Mouse (Mus musculus): ENCODE measurements around the gene Fndc5. TPM values are rescaled to one million over a fixed set of nuclear protein-coding genes. Genes with fewer than 3 reads are reported as not detected.

Fndc5 gene
- polyA plus RNA-seq, 1 experiment from 2014 or later = 17.4 TPM

Other genes starting within 250 kb of the Fndc5 start
- 27.0 and 27.1 TPM in 2 replicates for gene Azin2, start 174.6 kb upstream of the Fndc5 start, polyA plus RNA-seq (2015; fragmentation: Nextera tagmentation; extraction: Ambion mirVana)
- 241 and 246 TPM in 2 replicates for gene Ak2, start 145.0 kb upstream of the Fndc5 start, polyA plus RNA-seq (2015; fragmentation: Nextera tagmentation; extraction: Ambion mirVana)
- 9.6 and 11.5 TPM in 2 replicates for gene Rnf19b, start 78.7 kb upstream of the Fndc5 start, polyA plus RNA-seq (2015; fragmentation: Nextera tagmentation; extraction: Ambion mirVana)
- 27.5 and 32.3 TPM in 2 replicates for gene Tmem54, start 31.5 kb upstream of the Fndc5 start, polyA plus RNA-seq (2015; fragmentation: Nextera tagmentation; extraction: Ambion mirVana)
- 1.4 and 1.5 TPM in 2 replicates for gene Hpca, start 15.0 kb upstream of the Fndc5 start, polyA plus RNA-seq (2015; fragmentation: Nextera tagmentation; extraction: Ambion mirVana)
- 16.5 and 18.8 TPM in 2 replicates for gene S100pbp, start 52.7 kb downstream of the Fndc5 start, polyA plus RNA-seq (2015; fragmentation: Nextera tagmentation; extraction: Ambion mirVana)
- gene Yars, start 52.8 kb downstream of the Fndc5 start, polyA plus RNA-seq (2015; fragmentation: Nextera tagmentation; extraction: Ambion mirVana) = 80.5 and 82.6 TPM in 2 replicates
- 9.6 and 11.6 TPM in 2 replicates for gene C77080, start 124.4 kb downstream of the Fndc5 start, polyA plus RNA-seq (2015; fragmentation: Nextera tagmentation; extraction: Ambion mirVana)
- 5.0 and 9.6 TPM in 2 replicates for gene Sync, start 150.6 kb downstream of the Fndc5 start, polyA plus RNA-seq (2015; fragmentation: Nextera tagmentation; extraction: Ambion mirVana)
- gene Rbbp4, start 198.4 kb downstream of the Fndc5 start, polyA plus RNA-seq (2015; fragmentation: Nextera tagmentation; extraction: Ambion mirVana) = 326 and 338 TPM in 2 replicates
- gene Zbtb8os, start 198.7 kb downstream of the Fndc5 start, polyA plus RNA-seq (2015; fragmentation: Nextera tagmentation; extraction: Ambion mirVana) = 39.1 and 47.0 TPM in 2 replicates
- gene Zbtb8a, start 241.1 kb downstream of the Fndc5 start, polyA plus RNA-seq (2015; fragmentation: Nextera tagmentation; extraction: Ambion mirVana) = 15.8 and 16.4 TPM in 2 replicates